In genomic region chr11:84306158-84306742, GRCm38 (mm10) we compare ENCODE assay signal across 14 mouse cellular contexts.
"Had no signal": no experiment of that assay in that cellular context is flagged by ENCODE, and none has a peak within 500 bp of the region (broad histone marks: within the 10 kb centered on the region; RNA-seq: fewer than 3 reads in every experiment).

No protein-coding gene starts in this region.

- H3K9me3 ChIP-seq: liver, embryonic 13.5 days; midbrain, embryonic 13.5 days; stomach, embryonic 15.5 days had no signal

- H3K27me3 ChIP-seq: liver, embryonic 13.5 days; midbrain, embryonic 13.5 days; stomach, embryonic 15.5 days had no signal

- H3K9ac ChIP-seq: liver, embryonic 13.5 days; midbrain, embryonic 13.5 days; stomach, embryonic 15.5 days had no signal

- ATAC-seq: midbrain, embryonic 13.5 days had no signal

- H3K27ac ChIP-seq: kidney, postnatal 0 days; layer of hippocampus, adult 2 months; liver, embryonic 13.5 days; midbrain, embryonic 13.5 days; stomach, embryonic 15.5 days had no signal

- H3K4me2 ChIP-seq: liver, embryonic 13.5 days; midbrain, embryonic 13.5 days; stomach, embryonic 15.5 days had no signal

- H3K4me1 ChIP-seq: liver, embryonic 13.5 days; midbrain, embryonic 13.5 days; stomach, embryonic 15.5 days had no signal

- DNase-seq: kidney, adult 2 months; kidney, postnatal 25 days; layer of hippocampus, adult 9-11 months; liver, embryonic 13.5 days; lung, adult 2 months; lung, postnatal 14 days; lung, postnatal 4 days; right cerebral cortex, postnatal 25 days; spleen, adult 18-20 months; thymus, postnatal 25 days had no signal

- H3K4me3 ChIP-seq: layer of hippocampus, adult 2 months; liver, embryonic 13.5 days; midbrain, embryonic 13.5 days; stomach, embryonic 15.5 days had no signal
